Mouse (Mus musculus) liver, embryonic 14.5 days (tissue): ENCODE measurements around the gene G6pc2.

Experiments
- CTCF ChIP-seq: IDR thresholded peaks from 2 replicates; pipeline ENCODE4 v1.5.1; 2016; ENCODE audit warnings: antibody characterized with exemption, low read depth, control low read depth
- EP300 ChIP-seq: IDR thresholded peaks from 2 replicates; pipeline ENCODE4 v1.6.1; 2016; ENCODE audit warnings: antibody characterized with exemption, low read depth

DNA sequence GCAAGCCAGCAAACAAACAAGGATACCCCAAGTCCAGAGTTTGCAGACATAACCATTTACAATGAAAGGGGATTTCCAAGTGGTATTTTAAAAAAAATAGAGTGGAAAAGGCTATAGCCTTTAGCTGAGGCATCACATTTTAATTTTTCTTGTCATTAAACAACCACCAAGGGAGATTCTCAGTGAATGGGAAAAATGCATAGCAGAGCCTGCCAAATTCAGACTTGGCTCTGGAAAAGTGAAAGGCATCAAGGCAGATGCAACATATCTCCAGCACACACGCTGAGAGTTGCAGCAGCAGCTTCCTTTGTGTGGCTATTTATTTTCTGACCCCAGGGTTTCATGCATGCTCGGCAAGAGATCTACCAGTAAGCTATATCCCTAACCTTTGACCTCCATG lies 34.1 kb downstream of the G6pc2 start:
- TF ChIP-seq CTCF (no peak), EP300 (no peak)
